Mouse (Mus musculus) heart, embryonic 12.5 days (tissue): ENCODE measurements around the gene Hepacam2. TPM values are rescaled to one million over a fixed set of nuclear protein-coding genes. Genes with fewer than 3 reads are reported as not detected.
"Not testable (repeated sequence)": the region's sequence is repeated elsewhere in the genome, so short reads cannot be mapped to it uniquely, and the experiment has no call there.

Source experiments
- ATAC-seq: fragments of 200-750 bp; cut with Nextera tagmentation; 2 replicates; pipeline ENCODE4 v1.8.0; 2017; ENCODE audit warnings: moderate TSS enrichment, moderate library complexity; ENCODE audit not compliant: insufficient number of reproducible peaks, low FRiP score
- H3K27ac ChIP-seq: fragments of 300-500 bp; sonication (generic); 2 replicates; pipeline ENCODE4 v1.5.1; 2016; ENCODE audit warnings: mild to moderate bottlenecking, moderate library complexity; ENCODE audit not compliant: poor library complexity, severe bottlenecking
- H3K27me3 ChIP-seq: fragments of 300-500 bp; sonication (generic); replicated peaks from 2 replicates; pipeline ENCODE4 v1.6.1; 2016; ENCODE audit warnings: mild to moderate bottlenecking, moderate library complexity
- H3K36me3 ChIP-seq: fragments of 300-500 bp; sonication (generic); 2 replicates; pipeline ENCODE4 v1.6.1; 2016; ENCODE audit warnings: mild to moderate bottlenecking, moderate library complexity
- H3K4me1 ChIP-seq: fragments of 300-500 bp; sonication (generic); replicated peaks from 2 replicates; pipeline ENCODE4 v1.6.1; 2016; ENCODE audit warnings: mild to moderate bottlenecking
- H3K4me2 ChIP-seq: fragments of 300-500 bp; sonication (generic); 2 replicates; pipeline ENCODE4 v1.6.1; 2016; ENCODE audit warnings: mild to moderate bottlenecking, moderate library complexity
- H3K4me3 ChIP-seq: fragments of 300-500 bp; sonication (generic); 2 replicates; pipeline ENCODE4 v1.5.1; 2016; ENCODE audit warnings: mild to moderate bottlenecking
- H3K9ac ChIP-seq: fragments of 300-500 bp; sonication (generic); 2 replicates; pipeline ENCODE4 v1.6.1; 2016; ENCODE audit warnings: mild to moderate bottlenecking, moderate library complexity
- H3K9me3 ChIP-seq: fragments of 300-500 bp; sonication (generic); replicated peaks from 2 replicates; pipeline ENCODE4 v1.6.1; 2016; ENCODE audit warnings: mild to moderate bottlenecking, moderate library complexity
- WGBS: fragments of 180-500 bp; shearing (Covaris S2); methylation state at CpG from one replicate; pipeline ENCODE4 v1.1.7; 2016; 5-methylcytosine and 5-hydroxymethylcytosine counted together
- polyA plus RNA-seq: library from polyadenylated mRNA; unstranded; fragments of >200 nt; fragmentation: Nextera tagmentation; extraction: Ambion mirVana; gene quantifications from 2 replicates; pipeline ENCODE4 v1.2.1, GENCODE M21; 2016

The Hepacam2 gene
- polyA plus RNA-seq, 1 experiment from 2014 or later = not detected

DNA sequence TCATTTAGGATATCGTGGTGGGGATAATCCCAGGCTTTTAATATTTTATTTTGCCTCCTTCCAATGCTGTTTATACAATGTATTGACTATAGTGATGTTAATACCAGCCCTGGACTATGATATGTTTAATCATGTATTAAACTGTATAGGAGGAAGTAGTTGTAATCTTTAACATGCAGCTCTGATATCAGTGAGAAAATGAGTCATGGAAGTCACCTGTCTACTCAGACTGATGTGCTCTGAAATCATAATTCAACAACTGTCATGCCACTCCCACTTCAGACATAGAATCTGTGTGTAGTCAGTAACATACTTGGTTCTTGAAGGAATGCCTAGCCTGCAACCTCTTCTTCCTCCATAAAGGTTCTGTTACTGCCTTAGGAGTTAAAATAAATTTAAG is 29.5 kb downstream of the Hepacam2 start:
- no peak for ATAC-seq
- Histone ChIP-seq H3K4me3 (no peak overlapping the region), H3K4me1 (no peaks in the 10 kb centered on the region), H3K4me2 (no peak overlapping the region), H3K9ac (no peak overlapping the region), H3K27ac (no peak overlapping the region), H3K27me3 (no peaks in the 10 kb centered on the region), H3K36me3 (no peaks in the 10 kb centered on the region), H3K9me3 (no peaks in the 10 kb centered on the region)
- WGBS = 48% methylated on average over 1 of the region's 1 CpGs

DNA sequence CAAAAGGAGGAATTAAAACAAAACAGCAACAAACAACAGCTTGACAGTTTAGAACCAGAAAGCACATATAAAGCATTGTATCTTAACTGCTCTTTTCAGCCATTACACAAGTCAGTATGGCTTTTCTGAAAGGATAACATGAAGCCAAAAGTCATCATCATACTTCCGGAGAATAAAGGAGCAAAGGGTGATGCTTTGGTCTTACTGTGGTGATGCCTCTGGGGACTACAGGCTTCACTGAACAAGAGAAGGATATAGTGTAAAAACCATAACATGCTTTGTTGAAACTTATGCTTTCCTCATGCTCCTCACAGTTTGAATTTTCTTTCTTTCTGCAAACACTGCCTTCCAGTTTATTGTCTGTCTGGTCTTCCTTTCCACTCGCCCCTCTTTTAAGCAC is 34.5 kb downstream of the Hepacam2 start:
- no peak overlapping the region for H3K4me2 ChIP-seq
- no peaks in the 10 kb centered on the region for H3K27me3 ChIP-seq
- H3K9ac ChIP-seq = no peak overlapping the region
- no peaks in the 10 kb centered on the region for H3K4me1 ChIP-seq
- no peak for ATAC-seq
- H3K27ac ChIP-seq = no peak overlapping the region
- 68% methylated on average over 2 of the region's 2 CpGs for WGBS
- H3K9me3 ChIP-seq = no peaks in the 10 kb centered on the region
- H3K36me3 ChIP-seq = no peaks in the 10 kb centered on the region
- H3K4me3 ChIP-seq = no peak overlapping the region

DNA sequence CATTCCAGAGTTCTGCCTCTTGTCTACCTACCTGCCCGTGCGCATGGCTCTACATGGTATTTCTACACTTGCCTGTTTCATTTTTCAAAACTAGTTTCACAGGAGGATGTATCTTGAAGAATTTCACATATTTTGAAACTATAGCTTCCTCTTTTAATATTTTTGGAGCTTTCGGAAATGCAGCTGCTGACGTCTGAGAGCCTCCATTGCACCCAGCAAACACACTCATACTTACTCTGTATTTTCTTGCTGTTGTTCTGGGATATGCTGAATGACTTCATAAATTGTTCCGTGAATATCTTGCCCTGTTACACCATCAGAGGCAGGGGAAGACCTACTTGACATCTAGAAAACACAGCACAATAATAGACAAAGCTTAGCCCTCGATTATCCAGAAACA is 35.1 kb downstream of the Hepacam2 start:
- Histone ChIP-seq H3K27ac (no peak overlapping the region), H3K36me3 (no peaks in the 10 kb centered on the region), H3K9me3 (no peaks in the 10 kb centered on the region), H3K27me3 (no peaks in the 10 kb centered on the region), H3K4me2 (no peak overlapping the region), H3K4me3 (no peak overlapping the region), H3K4me1 (no peaks in the 10 kb centered on the region), H3K9ac (no peak overlapping the region)
- no peak for ATAC-seq
- 68% methylated on average over 6 of the region's 6 CpGs for WGBS

DNA sequence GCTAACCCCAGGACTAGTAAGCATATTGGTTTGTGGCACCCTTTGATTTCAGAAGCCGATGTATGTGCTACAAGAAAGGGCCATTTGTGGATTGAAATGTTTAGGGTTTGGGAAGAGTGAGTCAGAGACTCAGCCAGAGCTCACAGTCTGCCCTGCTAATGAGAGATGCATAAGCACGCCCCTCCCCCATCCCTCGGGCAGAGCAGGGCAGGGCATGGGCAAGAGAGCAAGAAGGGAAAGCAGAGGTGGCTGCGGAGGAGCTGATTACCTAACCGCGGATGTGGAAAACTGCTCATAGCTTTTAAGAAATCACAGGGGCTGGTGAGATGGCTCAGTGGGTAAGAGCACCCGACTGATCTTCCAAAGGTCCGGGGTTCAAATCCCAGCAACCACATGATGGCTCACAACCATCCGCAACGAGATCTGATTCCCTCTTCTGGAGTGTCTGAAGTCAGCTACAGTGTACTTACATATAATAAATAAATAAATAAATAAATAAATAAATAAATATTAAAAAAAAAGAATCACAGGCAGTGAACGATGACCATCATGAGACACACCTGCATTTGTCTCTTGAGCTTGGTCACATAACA is 42.1 kb downstream of the Hepacam2 start:
- Histone ChIP-seq H3K4me1 (no peaks in the 10 kb centered on the region), H3K36me3 (no peaks in the 10 kb centered on the region), H3K9me3 (no peaks in the 10 kb centered on the region), H3K4me2 (no peak overlapping the region), H3K27ac (no peak overlapping the region), H3K4me3 (no peak overlapping the region), H3K27me3 (no peaks in the 10 kb centered on the region), H3K9ac (no peak overlapping the region)
- 67% methylated on average over 11 of the region's 11 CpGs for WGBS
- ATAC-seq = no peak

DNA sequence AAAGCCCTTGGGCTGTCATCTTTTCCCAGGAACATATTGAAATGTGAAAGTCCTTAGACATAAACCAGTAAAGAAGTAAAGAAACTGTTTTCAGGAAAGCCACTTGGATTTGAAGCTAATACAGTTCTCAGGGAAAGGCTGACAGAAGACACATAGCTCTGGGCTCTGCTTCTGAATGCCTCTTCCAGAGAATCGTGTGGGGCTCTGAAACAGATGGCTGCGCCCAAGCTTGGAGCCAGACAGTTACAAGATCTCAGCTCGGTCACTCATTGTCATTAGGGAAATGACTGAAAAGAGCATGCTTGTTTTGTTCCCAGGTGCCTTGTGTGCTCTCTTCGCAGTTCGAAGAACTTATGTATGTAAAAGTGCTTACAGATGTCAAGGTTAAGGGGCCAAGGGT is 43.7 kb downstream of the Hepacam2 start:
- no peaks in the 10 kb centered on the region for H3K36me3 ChIP-seq
- H3K27ac ChIP-seq = no peak overlapping the region
- no peak for ATAC-seq
- no peaks in the 10 kb centered on the region for H3K9me3 ChIP-seq
- no peak overlapping the region for H3K4me3 ChIP-seq
- H3K4me1 ChIP-seq = no peaks in the 10 kb centered on the region
- no peaks in the 10 kb centered on the region for H3K27me3 ChIP-seq
- WGBS = 71% methylated on average over 5 of the region's 5 CpGs
- H3K4me2 ChIP-seq = no peak overlapping the region
- no peak overlapping the region for H3K9ac ChIP-seq

DNA sequence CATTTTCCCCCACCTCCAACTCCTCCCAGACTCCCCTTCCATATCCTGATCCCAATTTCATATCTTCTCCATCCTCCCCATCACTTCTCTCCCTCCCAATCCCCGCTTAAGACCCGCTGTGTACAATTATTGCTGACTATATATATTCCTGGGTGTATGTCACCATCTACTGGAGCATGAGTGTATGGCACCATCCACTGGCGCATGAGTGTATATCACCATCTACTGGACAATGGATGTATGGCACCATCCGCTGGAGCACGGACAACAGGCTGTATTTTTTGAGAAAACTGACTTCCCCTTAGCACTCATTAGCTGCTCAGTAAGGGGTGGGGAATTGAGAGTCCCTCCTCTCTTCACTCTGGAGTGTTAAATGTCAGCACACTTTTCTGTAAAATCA is 50.7 kb downstream of the Hepacam2 start:
- Histone ChIP-seq H3K27me3 (no peaks in the 10 kb centered on the region), H3K9me3 (no peaks in the 10 kb centered on the region), H3K4me3 (no peak overlapping the region), H3K27ac (no peak overlapping the region), H3K4me1 (no peaks in the 10 kb centered on the region), H3K9ac (no peak overlapping the region), H3K36me3 (no peaks in the 10 kb centered on the region), H3K4me2 (no peak overlapping the region)
- 0 out of 2 replicates have a peak, but pooled peaks have one; percentile 39 for ATAC-seq
- WGBS = 3% methylated on average over 5 of the region's 5 CpGs

DNA sequence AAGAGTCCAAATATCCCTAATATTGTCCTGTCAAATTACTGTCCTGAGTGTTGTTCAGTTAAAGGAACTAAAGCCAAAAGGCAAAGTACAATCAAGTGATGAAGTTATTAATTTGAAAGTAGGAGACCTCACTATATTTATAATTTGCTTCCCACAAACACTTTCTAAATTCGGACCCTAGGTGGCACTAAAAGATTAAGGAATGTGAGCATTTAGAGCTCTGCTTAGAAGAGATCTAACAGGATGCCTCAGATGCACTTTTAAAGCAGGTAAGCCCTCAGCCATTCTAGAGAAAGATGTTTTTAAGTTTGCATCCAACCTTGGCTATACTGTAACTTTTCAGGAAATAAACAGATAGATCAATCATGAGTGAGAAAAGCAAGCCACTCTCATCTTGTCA is 54.2 kb downstream of the Hepacam2 start:
- no peak overlapping the region for H3K4me2 ChIP-seq
- H3K27ac ChIP-seq = no peak overlapping the region
- H3K9me3 ChIP-seq = no peaks in the 10 kb centered on the region
- H3K27me3 ChIP-seq = no peaks in the 10 kb centered on the region
- 19% methylated on average over 1 of the region's 1 CpGs for WGBS
- H3K9ac ChIP-seq = no peak overlapping the region
- H3K4me1 ChIP-seq = no peaks in the 10 kb centered on the region
- ATAC-seq = no peak
- H3K4me3 ChIP-seq = no peak overlapping the region
- no peaks in the 10 kb centered on the region for H3K36me3 ChIP-seq

DNA sequence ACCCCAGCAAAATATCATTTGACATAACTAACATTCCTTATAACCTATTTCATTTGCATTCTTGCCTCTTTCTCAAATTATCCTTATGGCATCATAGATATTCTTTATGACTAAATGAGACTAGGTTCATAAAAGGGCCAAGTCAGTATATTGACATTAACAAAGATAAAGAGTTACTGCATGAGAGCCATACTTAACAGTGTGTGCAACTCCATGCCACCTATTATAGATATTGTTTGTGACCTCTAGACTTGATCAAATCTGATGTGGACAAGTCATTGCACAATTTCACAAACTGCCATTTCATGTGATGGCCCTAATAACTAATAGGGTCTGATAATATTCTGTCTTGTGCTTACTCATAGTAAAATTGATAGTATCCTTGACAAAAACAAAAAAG is 62.0 kb downstream of the Hepacam2 start:
- Histone ChIP-seq H3K9me3 (0 out of 2 replicates have a peak, but pooled peaks cover 8% of the 10 kb centered on the region), H3K27me3 (no peaks in the 10 kb centered on the region), H3K4me1 (no peaks in the 10 kb centered on the region), H3K27ac (no peak overlapping the region), H3K9ac (no peak overlapping the region), H3K4me2 (no peak overlapping the region), H3K36me3 (no peaks in the 10 kb centered on the region), H3K4me3 (no peak overlapping the region)
- no peak for ATAC-seq

DNA sequence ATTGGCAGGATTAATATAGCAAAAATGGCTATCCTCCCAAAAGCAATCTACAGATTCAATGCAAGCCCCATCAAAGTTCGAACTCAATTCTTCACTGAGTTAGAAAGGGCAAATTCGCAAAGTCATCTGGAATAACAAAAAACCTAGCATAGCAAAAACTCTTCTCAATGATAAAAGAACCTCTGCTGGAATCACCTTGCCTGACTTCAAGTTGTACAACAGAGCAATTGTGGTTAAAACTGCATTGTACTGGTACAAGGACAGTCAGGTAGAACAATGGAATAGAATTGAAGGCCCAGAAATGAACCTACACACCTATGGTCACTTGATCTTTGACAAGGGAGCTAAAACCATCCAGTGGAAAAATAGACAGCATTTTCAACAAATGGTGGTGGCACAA is 67.1 kb downstream of the Hepacam2 start:
- H3K27ac ChIP-seq, H3K4me1 ChIP-seq, H3K9ac ChIP-seq, H3K36me3 ChIP-seq, ATAC-seq, H3K9me3 ChIP-seq, H3K4me3 ChIP-seq, H3K27me3 ChIP-seq, H3K4me2 ChIP-seq: not testable (repeated sequence)
- WGBS = 72% methylated on average over 2 of the region's 2 CpGs

DNA sequence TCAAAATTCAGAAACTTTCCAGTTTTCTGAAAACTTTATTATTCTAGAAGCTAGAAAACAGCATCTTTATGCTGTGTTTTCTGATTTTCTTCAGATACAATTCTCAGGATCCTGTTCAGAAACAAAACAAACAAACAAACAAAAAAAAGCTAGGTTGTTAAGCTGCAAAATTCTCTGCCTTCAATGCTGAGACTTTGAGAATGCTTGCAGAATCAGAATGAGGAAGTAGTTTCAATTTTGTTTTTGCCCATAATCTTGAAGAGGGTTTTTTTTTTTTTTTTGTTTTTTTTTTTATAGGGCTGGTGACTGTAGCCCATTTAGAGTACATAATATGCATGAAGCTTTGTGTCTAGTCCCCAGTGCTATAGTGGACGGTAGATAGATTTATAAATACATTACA is 71.1 kb downstream of the Hepacam2 start:
- no peak overlapping the region for H3K9ac ChIP-seq
- H3K27me3 ChIP-seq = no peaks in the 10 kb centered on the region
- no peaks in the 10 kb centered on the region for H3K36me3 ChIP-seq
- H3K9me3 ChIP-seq = no peaks in the 10 kb centered on the region
- H3K27ac ChIP-seq = no peak overlapping the region
- H3K4me1 ChIP-seq = no peaks in the 10 kb centered on the region
- 59% methylated on average over 1 of the region's 1 CpGs for WGBS
- no peak for ATAC-seq
- no peak overlapping the region for H3K4me2 ChIP-seq
- H3K4me3 ChIP-seq = no peak overlapping the region

DNA sequence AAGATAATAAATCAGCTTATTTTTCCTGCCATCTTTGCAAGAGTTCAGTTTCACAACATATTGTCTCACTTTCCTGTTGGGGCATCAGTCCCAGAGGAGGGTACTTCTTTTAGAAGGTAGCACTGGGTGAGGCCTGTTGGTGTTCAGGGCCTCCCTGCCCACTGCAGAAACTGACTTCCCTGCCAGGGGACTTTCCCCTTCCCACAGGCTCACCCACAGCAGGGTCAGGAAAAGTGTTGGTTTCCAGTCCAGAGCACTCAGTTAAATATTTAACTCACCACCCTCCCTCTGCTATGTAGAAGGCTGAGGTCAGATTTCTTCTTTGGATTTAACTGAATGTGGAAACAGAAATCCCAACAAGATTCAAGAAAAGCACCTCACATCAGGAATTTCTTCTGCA is 72.8 kb downstream of the Hepacam2 start:
- H3K36me3 ChIP-seq, H3K27ac ChIP-seq, H3K4me2 ChIP-seq, H3K4me3 ChIP-seq, H3K9me3 ChIP-seq, H3K27me3 ChIP-seq, H3K4me1 ChIP-seq, ATAC-seq, H3K9ac ChIP-seq: not testable (repeated sequence)

DNA sequence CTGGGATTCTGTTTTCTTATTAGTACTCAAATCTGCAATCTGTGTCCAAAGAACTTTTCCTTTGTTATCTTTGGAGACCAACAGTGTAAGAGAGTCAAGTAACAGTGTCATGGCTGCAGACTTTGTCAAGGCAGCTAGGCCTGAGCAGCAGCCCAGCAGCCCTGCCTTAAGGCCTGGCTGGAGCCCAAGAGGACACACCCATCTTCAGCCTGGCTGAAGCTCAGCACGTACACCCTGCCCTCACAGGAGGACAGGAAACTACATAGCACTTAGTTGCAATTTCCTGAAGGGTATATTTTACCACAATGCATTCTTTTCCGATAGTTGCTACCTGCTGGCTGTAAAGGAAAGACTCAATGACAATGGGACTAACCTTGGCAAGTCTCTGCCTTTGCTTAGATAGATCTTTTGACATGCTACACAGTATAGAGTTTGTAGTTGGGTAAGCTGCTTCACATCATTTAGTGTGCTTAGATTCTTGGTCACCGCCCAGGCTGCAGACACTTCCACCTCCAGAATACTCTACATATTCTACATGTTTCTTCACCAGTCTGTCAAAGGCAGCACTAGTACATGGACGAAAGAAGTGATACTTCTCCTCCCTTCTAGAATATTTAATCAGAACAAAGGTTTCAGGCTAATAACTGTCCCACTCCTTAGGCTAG is 73.4 kb downstream of the Hepacam2 start:
- H3K27ac ChIP-seq, H3K4me3 ChIP-seq, H3K9ac ChIP-seq, ATAC-seq, H3K4me2 ChIP-seq, H3K36me3 ChIP-seq, H3K4me1 ChIP-seq, H3K27me3 ChIP-seq, H3K9me3 ChIP-seq: not testable (repeated sequence)
- WGBS = 50% methylated on average over 1 of the region's 4 CpGs
